Mouse (Mus musculus): ENCODE results near the gene Gm21887. TPM values are rescaled to one million over a fixed set of nuclear protein-coding genes. Genes with fewer than 3 reads are reported as not detected.
"Not testable (repeated sequence)": the region's sequence is repeated elsewhere in the genome, so short reads cannot be mapped to it uniquely, and the experiment has no call there.

The Gm21887 gene
- total and polyA plus RNA-seq, 3 experiments: 60.4 to 724 (median 398) TPM

DNA sequence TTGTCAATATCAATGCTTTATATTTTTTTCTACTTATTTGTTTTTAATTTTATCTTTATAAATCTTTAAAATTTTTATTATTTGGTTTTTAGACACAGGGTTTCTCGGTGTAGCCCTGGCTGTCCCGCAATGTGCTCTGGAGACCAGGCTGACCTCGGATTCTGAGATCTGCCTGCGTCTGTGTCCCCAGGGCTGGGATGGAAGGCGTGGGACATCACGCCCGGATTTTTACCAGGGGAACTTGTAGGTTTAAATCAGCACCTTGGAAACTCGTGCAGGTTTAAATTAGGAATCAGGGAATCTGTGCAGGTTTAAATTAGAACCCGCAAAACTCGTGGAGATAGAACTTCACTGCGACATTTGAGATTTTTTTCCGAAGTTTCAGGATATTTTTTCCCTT, 11.7 kb downstream of the Gm21887 start:
- H3K27ac ChIP-seq (ENCODE audit: insufficient read depth, low read depth); H3K27me3 ChIP-seq (replicated peaks); DNase-seq (ENCODE audit: extremely low read depth); H3K9ac ChIP-seq (ENCODE audit: insufficient read depth, low read depth); dilution Hi-C loops (cut with MboI; ENCODE audit: extremely low pct_ligation_motif_present, extremely low pct_unique_long_range_greater_than_20kb, low sequenced_read_pairs); H3K4me3 ChIP-seq (replicated peaks in 1 of 3; ENCODE audit: low read depth in 2 of 3, low read length in 2 of 3, poor library complexity in 1 of 3); in situ Hi-C loops (cut with MboI; ENCODE audit: low pct_ligation_motif_present, low pct_unique_long_range_greater_than_20kb, low sequenced_read_pairs): not testable (repeated sequence)
- Histone ChIP-seq H3K9me3 (replicated peaks; ENCODE audit: low read length) (peaks cover 18% of the 10 kb centered on the region), H3K79me2 (replicated peaks; ENCODE audit: control insufficient read depth, extremely low read depth, insufficient read depth, poor library complexity, severe bottlenecking) (peaks cover 34% of the 10 kb centered on the region), H3K4me1 (ENCODE audit: control insufficient read depth in 1 of 2, insufficient read depth in 2 of 2) (peaks cover 5 to 37% of the 10 kb centered on the region in 2 experiments), H3K36me3 (replicated peaks in 1 of 2; ENCODE audit: control insufficient read depth in 1 of 2, insufficient read depth in 1 of 2, low read length in 1 of 2) (peaks cover 30 to 38% of the 10 kb centered on the region in 2 experiments), H3K4me2 (ENCODE audit: insufficient read depth, low read depth, poor library complexity, severe bottlenecking) (peak overlapping the region; percentile 25; the same call in 1 of the 2 replicates)

DNA sequence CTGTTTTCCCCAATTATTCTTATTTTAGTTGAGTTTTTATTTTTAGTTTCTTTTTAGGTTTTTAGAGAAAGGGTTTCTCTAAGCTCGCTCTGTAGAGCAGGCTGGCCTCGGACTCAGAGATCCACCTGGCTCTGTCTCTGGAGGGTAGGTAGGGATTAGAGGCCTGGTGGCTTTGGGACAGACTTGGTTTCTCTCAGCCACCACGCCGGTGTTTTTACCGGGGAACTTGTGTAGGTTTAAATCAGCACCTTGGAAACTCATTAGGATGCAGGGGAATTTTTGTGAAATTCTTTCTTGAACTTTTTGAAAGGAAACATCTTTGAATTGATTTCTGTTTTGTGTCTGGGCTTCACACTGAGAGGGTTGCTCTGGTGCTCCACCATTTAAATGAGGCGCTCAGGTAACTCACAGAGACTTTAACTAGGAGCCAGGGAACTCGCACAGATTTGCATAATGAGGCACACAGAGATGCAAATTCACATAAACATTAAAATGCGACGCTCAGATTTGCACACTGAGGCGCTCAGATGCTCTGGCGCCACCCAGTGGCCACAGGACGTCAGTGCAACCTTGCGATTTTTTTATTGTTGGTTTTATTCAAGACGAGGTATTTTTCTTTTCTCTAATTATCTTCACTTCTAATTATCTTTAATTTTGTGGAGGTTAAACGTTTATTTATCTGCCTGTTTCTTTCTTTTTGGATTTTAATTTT, 12.4 kb downstream of the Gm21887 start:
- H3K9ac ChIP-seq (ENCODE audit: insufficient read depth, low read depth): 0 out of 2 replicates have a peak overlapping the region, but pooled peaks have one; percentile 0
- peak overlapping the region; percentile 12; the same call in 1 of the 2 replicates for H3K27ac ChIP-seq (ENCODE audit: insufficient read depth, low read depth)
- peak overlapping the region; percentile 25; the same call in 1 of the 2 replicates for H3K4me2 ChIP-seq (ENCODE audit: insufficient read depth, low read depth, poor library complexity, severe bottlenecking)
- DNase-seq (ENCODE audit: extremely low read depth): peak; percentile 96
- H3K9me3 ChIP-seq (replicated peaks; ENCODE audit: low read length): peaks cover 18% of the 10 kb centered on the region
- H3K4me3 ChIP-seq (replicated peaks in 1 of 3; ENCODE audit: low read depth in 2 of 3, low read length in 2 of 3, poor library complexity in 1 of 3); H3K27me3 ChIP-seq (replicated peaks); in situ Hi-C loops (cut with MboI; ENCODE audit: low pct_ligation_motif_present, low pct_unique_long_range_greater_than_20kb, low sequenced_read_pairs); dilution Hi-C loops (cut with MboI; ENCODE audit: extremely low pct_ligation_motif_present, extremely low pct_unique_long_range_greater_than_20kb, low sequenced_read_pairs): not testable (repeated sequence)
- peaks cover 5 to 37% of the 10 kb centered on the region in 2 experiments for H3K4me1 ChIP-seq (ENCODE audit: control insufficient read depth in 1 of 2, insufficient read depth in 2 of 2)
- H3K79me2 ChIP-seq (replicated peaks; ENCODE audit: control insufficient read depth, extremely low read depth, insufficient read depth, poor library complexity, severe bottlenecking): peaks cover 34% of the 10 kb centered on the region
- H3K36me3 ChIP-seq (replicated peaks in 1 of 2; ENCODE audit: control insufficient read depth in 1 of 2, insufficient read depth in 1 of 2, low read length in 1 of 2): peaks cover 27 to 38% of the 10 kb centered on the region in 2 experiments

Other genes starting within 250 kb of the Gm21887 start
- gene 4933400A11Rik, start 230.0 kb upstream of the Gm21887 start, total RNA-seq (2012; rRNA removed): not detected in 2 replicates
- not detected in 2 replicates for gene 4933400A11Rik, start 230.0 kb upstream of the Gm21887 start, total RNA-seq (2014; rRNA removed)
- not detected in 2 replicates for gene 4933400A11Rik, start 230.0 kb upstream of the Gm21887 start, polyA plus RNA-seq (2012; ENCODE audit: insufficient read length, low read depth)